Mouse (Mus musculus) G1E-ER4 (cell line): ENCODE measurements around the gene Tnfaip6. TPM values are rescaled to one million over a fixed set of nuclear protein-coding genes. Genes with fewer than 3 reads are reported as not detected.

Experiments
- GATA1 ChIP-seq: IDR thresholded peaks from one replicate; pipeline ENCODE4 v1.8.0; 2012; ENCODE audit warnings: low read length, inconsistent platforms
- polyA plus RNA-seq: library from polyadenylated mRNA; stranded (reverse); fragments of >175 nt; gene quantifications from 2 replicates; pipeline ENCODE4 v1.2.3, GENCODE M21; 2012

The Tnfaip6 gene
- polyA plus RNA-seq, 1 experiment: not detected

DNA sequence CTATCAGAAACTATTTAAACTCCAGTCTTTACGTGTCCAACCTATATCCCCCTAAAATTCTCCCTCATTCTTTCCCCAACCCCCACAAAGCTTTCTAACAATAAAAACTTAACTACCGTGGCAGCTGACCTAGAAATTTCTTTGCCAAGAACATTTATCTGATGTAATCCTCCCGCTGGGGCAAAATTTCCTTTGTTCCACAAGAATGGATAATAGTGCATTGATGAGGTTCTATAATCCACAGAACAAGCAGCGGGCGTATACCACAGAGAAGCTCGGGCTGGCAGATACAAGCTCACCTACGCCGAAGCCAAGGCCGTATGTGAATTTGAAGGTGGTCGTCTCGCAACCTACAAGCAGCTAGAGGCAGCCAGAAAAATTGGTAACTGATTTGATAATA is 5.7 kb downstream of the Tnfaip6 start:
- no peak for TF ChIP-seq GATA1

DNA sequence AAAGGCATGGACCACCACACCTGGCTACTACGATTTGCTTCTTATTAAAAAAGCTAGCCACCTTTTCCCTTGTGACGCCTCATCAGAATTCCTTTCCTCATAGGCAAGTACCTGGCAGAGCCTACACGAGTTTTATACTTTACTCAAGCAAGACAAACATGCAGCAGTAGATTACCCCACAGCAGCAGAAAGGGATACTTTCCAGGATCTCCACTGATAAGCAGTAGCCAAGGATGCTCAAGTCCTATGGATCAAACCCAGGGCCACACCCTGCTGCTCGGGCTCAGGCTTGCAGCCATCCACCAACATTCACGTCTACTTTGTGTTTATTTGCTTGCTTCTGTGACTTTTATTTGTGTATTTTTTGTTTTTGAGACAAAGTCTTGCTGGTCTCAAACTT is 8.2 kb downstream of the Tnfaip6 start:
- no peak for TF ChIP-seq GATA1

- no peak for TF ChIP-seq GATA1
Measured at GRCm38 (mm10) chr2:52050823-52051222, 13.0 kb downstream of the Tnfaip6 start.

DNA sequence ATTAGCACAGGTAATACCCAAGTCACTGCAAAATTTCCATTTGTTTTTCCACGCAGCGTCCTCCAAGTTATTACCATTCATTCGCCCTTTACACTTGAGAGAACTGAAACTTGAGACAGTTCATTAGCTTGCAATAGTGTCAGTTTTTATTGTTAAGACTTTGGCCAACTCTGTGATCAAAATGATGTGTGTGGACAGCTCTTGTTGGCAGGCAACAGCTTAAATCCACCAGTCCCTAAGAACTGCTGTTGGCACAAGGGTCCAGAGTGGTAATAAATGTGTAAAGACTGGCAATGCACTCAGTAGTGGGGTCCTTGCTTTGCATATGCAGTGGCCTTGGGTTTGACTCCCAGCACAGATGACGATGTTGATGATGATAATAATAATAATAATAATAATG is 14.5 kb downstream of the Tnfaip6 start:
- TF ChIP-seq GATA1: no peak

GRCm38 (mm10) chr2:52053502-52053901 is 15.7 kb downstream of the Tnfaip6 start:
- no peak for TF ChIP-seq GATA1

GRCm38 (mm10) chr2:52055616-52056015 is 17.8 kb downstream of the Tnfaip6 start:
- TF ChIP-seq GATA1: no peak

- no peak for TF ChIP-seq GATA1
Measured at GRCm38 (mm10) chr2:52057099-52057498, 19.3 kb downstream of the Tnfaip6 start.

DNA sequence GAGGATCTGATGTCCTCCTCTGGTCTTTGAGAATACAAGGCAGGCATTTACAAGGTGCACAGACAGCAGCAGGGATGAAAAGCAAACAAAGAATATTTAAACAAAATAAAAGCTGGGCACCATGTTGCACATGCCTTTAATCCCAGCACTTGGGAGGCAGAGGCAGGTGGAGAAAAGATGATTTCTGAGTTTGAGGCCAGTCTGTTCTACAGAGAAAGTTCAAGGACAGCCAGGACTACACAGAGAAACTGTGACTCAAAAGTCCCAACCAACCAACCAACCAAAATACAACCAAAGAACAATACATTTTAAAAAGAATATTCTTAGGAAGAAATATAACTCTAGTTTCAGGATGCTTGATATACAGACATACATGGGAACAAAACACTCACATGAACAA is 19.9 kb downstream of the Tnfaip6 start:
- TF ChIP-seq GATA1: no peak

- no peak for TF ChIP-seq GATA1
Measured at GRCm38 (mm10) chr2:52068641-52069040, 30.8 kb downstream of the Tnfaip6 start.

GRCm38 (mm10) chr2:52070816-52071215 is 33.0 kb downstream of the Tnfaip6 start:
- no peak for TF ChIP-seq GATA1

DNA sequence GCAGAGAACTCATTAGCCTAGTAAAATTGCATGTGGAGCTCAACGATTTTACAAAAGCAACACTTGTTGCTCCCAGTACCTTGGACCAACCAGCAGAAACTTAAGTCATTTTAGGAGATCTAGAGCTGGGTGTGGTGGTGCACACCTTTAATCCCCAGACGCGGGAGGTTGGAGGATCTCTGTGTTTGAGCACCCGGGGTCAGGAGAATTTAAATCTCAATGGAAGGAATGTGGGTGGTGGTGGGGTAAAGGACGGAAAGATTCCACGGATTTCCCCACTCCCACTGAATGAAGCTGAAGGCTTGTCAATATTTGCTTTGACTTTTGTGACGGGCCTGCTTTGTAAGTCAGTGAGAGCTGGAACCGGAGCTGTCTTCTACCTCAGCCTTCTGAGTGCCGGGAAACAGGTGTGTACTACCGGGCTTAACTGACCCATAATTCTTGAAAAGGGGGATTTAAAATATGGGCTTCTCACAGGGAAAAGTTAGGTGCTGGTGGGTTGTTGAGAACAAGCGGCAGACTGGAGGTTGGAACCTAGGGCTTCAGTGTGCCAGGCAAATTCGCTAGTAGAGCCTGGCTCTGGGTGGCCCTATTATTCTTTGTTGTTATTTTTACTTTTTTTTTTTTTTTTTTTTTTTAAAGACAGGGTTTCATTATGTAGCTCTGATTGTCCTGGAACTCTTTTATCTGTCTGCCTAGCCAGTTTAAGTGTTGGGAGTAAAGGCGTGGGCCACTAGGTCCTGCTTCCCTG is 33.6 kb downstream of the Tnfaip6 start:
- no peak for TF ChIP-seq GATA1

GRCm38 (mm10) chr2:52072065-52072490 is 34.3 kb downstream of the Tnfaip6 start:
- TF ChIP-seq GATA1: no peak

- no peak for TF ChIP-seq GATA1
Measured at GRCm38 (mm10) chr2:52072491-52073140, 34.8 kb downstream of the Tnfaip6 start, which contains the start of gene Rif1. Gene Rif1, plus strand, starts transcription at chr2:52072832.

- TF ChIP-seq GATA1: no peak
Measured at GRCm38 (mm10) chr2:52073141-52073904, 35.5 kb downstream of the Tnfaip6 start.

GRCm38 (mm10) chr2:52078666-52079065 is 40.9 kb downstream of the Tnfaip6 start:
- no peak for TF ChIP-seq GATA1

DNA sequence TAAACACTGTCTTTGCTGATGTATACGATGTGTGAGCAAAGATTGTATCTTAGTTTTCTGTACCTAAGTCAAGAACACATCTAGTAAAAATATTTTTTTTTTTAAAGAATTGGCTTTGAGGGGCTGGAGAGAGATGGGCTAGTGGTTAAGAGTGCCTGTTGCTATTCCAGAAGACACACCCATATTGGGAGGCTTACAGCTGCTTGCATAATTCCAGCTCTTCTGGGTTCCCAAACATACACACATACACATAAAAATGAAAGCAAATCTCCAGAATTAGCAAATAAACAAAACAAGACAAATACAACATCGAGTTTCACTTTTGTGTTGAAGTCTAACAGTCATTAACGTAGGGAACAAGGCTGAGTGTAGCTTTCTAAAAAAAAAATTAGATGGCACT is 46.2 kb downstream of the Tnfaip6 start:
- no peak for TF ChIP-seq GATA1
